Mouse (Mus musculus): ENCODE data around the gene Moap1. TPM values are rescaled to one million over a fixed set of nuclear protein-coding genes. Genes with fewer than 3 reads are reported as not detected.
A peak's percentile ranks its signal among the peaks of the same experiment; 100 is the strongest.

The Moap1 gene
- polyA plus RNA-seq, 1 experiment from 2014 or later = 46.0 TPM

DNA sequence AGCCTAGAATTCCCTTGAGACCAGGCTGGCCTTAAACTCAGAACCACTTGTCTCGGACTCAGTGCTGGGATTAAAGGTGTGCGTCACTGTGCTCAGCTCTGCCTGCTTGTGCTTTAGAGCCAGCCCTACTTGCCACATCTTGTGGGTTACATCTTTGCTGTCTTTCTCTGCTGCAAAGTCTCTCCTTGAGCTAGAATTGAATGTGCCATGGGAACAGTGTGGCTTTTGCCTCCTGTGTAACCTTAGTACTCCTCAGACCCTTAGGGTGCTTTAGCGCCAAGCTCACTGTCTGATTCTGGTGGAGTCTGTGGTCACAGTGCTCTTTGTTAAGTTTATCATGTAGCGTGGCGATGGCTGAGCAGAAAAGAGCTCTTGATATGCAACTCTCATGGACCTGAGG is 29.2 kb upstream of the Moap1 start:
- H3K27ac ChIP-seq (ENCODE audit: low read depth, low read length) = no peak overlapping the region
- no peak overlapping the region for H3K9ac ChIP-seq (ENCODE audit: low read length)
- peaks cover 28% of the 10 kb centered on the region for H3K36me3 ChIP-seq (ENCODE audit: control insufficient read depth, insufficient read depth, low read length)
- no peak overlapping the region for H3K4me2 ChIP-seq (ENCODE audit: low read depth)
- DNase-seq (ENCODE audit: low spot score) (no peak), ATAC-seq (ENCODE audit: insufficient read depth, low FRiP score, low TSS enrichment) (no peak)
- WGBS = 95% methylated on average over 5 of the region's 5 CpGs
- H3K27me3 ChIP-seq (ENCODE audit: control insufficient read depth, insufficient read depth, low read length) = no peaks in the 10 kb centered on the region
- H3K9me3 ChIP-seq (ENCODE audit: control insufficient read depth, low read length) = no peaks in the 10 kb centered on the region
- H3K4me1 ChIP-seq (ENCODE audit: control insufficient read depth, insufficient read depth, low read length) = no peaks in the 10 kb centered on the region
- H3K4me3 ChIP-seq (ENCODE audit: low read depth, low read length) = no peak overlapping the region

DNA sequence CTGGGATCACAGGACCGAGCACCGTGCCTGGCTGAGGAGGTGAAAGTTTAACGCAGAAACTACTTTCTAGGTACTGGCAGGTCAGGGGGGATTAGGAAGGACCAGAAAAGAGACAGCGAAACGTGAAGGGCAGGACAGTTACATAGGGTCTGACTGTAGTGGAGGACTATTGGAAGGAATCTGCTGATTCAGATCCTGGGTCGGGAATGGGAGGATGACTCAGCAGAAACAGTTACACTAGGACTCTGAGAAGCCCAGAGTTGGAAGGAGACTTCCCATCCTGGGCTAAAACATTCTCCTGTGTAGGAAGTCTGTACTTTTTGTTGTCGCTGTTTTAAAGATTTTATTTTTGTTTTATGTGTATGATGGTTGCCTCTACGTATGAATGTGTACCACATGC is 28.1 kb upstream of the Moap1 start:
- Histone ChIP-seq H3K27ac (ENCODE audit: low read depth, low read length) (no peak overlapping the region), H3K27me3 (ENCODE audit: control insufficient read depth, insufficient read depth, low read length) (no peaks in the 10 kb centered on the region), H3K4me3 (ENCODE audit: low read depth, low read length) (no peak overlapping the region), H3K9me3 (ENCODE audit: control insufficient read depth, low read length) (no peaks in the 10 kb centered on the region), H3K9ac (ENCODE audit: low read length) (no peak overlapping the region), H3K36me3 (ENCODE audit: control insufficient read depth, insufficient read depth, low read length) (peaks cover 25% of the 10 kb centered on the region), H3K4me2 (ENCODE audit: low read depth) (no peak overlapping the region), H3K4me1 (ENCODE audit: control insufficient read depth, insufficient read depth, low read length) (no peaks in the 10 kb centered on the region)
- WGBS = 93% methylated on average over 8 of the region's 8 CpGs
- no peak for DNase-seq (ENCODE audit: low spot score)
- no peak for ATAC-seq (ENCODE audit: insufficient read depth, low FRiP score, low TSS enrichment)

DNA sequence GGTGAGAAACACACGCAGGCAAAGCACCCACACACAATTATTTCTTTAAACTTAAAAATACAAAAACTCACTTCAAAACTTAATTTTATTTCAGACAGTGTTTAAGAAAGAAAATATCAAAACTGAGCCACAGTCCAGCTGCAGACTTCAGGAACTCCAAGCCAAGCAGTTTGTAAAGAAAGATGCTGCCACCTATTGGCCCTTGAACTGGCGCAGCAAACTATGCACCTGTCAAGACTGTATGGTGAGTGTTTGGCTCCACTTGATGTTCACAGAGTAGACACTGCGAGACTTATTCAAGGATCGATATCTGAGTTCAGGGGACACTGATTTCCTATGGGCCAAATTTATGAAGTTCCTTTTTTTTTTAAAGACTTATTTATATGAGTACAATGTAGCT is 25.5 kb upstream of the Moap1 start:
- Histone ChIP-seq H3K9ac (ENCODE audit: low read length) (no peak overlapping the region), H3K4me2 (ENCODE audit: low read depth) (no peak overlapping the region), H3K27ac (ENCODE audit: low read depth, low read length) (no peak overlapping the region), H3K4me1 (ENCODE audit: control insufficient read depth, insufficient read depth, low read length) (no peaks in the 10 kb centered on the region), H3K36me3 (ENCODE audit: control insufficient read depth, insufficient read depth, low read length) (peaks cover 27% of the 10 kb centered on the region), H3K27me3 (ENCODE audit: control insufficient read depth, insufficient read depth, low read length) (no peaks in the 10 kb centered on the region), H3K9me3 (ENCODE audit: control insufficient read depth, low read length) (no peaks in the 10 kb centered on the region), H3K4me3 (ENCODE audit: low read depth, low read length) (no peak overlapping the region)
- DNase-seq (ENCODE audit: low spot score) (no peak), ATAC-seq (ENCODE audit: insufficient read depth, low FRiP score, low TSS enrichment) (no peak)
- WGBS = 95% methylated on average over 4 of the region's 4 CpGs

DNA sequence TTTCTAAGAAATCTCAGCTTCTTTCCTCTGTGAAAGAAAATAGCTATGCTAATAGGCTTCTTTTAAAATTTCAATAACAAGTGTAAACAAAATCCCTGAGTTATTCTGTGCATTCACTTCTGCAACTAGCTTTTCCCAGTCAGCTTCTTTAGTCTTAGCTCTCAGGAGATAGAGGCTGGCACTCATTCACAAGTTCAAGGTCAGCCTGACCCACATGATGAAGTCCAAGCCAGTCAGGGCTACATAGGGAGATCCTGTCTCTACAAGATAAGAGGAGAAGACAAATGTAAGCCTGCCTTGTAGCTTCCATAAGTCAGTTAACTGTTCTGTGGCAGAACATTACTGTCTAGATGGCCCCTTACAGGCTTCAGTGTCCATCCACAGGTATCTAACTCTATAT is 20.2 kb upstream of the Moap1 start:
- Histone ChIP-seq H3K27me3 (ENCODE audit: control insufficient read depth, insufficient read depth, low read length) (no peaks in the 10 kb centered on the region), H3K4me3 (ENCODE audit: low read depth, low read length) (no peak overlapping the region), H3K4me2 (ENCODE audit: low read depth) (no peak overlapping the region), H3K9me3 (ENCODE audit: control insufficient read depth, low read length) (no peaks in the 10 kb centered on the region), H3K4me1 (ENCODE audit: control insufficient read depth, insufficient read depth, low read length) (peaks cover 3% of the 10 kb centered on the region; the same call in 1 of the 2 replicates), H3K9ac (ENCODE audit: low read length) (no peak overlapping the region), H3K36me3 (ENCODE audit: control insufficient read depth, insufficient read depth, low read length) (peaks cover 11% of the 10 kb centered on the region), H3K27ac (ENCODE audit: low read depth, low read length) (no peak overlapping the region)
- DNase-seq (ENCODE audit: low spot score) = no peak
- ATAC-seq (ENCODE audit: insufficient read depth, low FRiP score, low TSS enrichment) = no peak

DNA sequence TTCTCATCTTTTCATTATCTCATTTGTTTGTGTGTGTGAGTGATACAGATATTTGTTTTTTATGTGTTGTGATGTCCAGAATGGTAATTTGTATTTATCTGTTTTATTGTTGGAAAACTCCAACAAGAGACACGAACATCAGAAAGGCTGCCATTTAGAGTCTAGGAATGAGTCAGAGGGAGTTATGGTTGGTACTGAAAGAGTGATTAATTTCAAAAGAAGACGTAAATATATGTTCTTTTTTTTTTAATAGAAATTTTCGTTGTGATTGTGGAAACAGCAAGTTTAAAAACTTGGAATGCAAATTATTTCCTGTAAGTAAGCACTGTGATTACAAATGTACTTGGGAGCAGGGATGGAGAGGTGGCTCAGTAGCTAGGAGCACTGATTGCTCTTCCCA is 18.2 kb upstream of the Moap1 start:
- no peak overlapping the region for H3K27ac ChIP-seq (ENCODE audit: low read depth, low read length)
- ATAC-seq (ENCODE audit: insufficient read depth, low FRiP score, low TSS enrichment) = no peak
- peaks cover 3% of the 10 kb centered on the region for H3K4me1 ChIP-seq (ENCODE audit: control insufficient read depth, insufficient read depth, low read length)
- no peak overlapping the region for H3K9ac ChIP-seq (ENCODE audit: low read length)
- H3K4me2 ChIP-seq (ENCODE audit: low read depth) = no peak overlapping the region
- H3K27me3 ChIP-seq (ENCODE audit: control insufficient read depth, insufficient read depth, low read length) = no peaks in the 10 kb centered on the region
- WGBS = 94% methylated on average over 3 of the region's 3 CpGs
- H3K9me3 ChIP-seq (ENCODE audit: control insufficient read depth, low read length) = no peaks in the 10 kb centered on the region
- H3K36me3 ChIP-seq (ENCODE audit: control insufficient read depth, insufficient read depth, low read length) = peaks cover 3% of the 10 kb centered on the region; the same call in 1 of the 2 replicates
- no peak for DNase-seq (ENCODE audit: low spot score)
- no peak overlapping the region for H3K4me3 ChIP-seq (ENCODE audit: low read depth, low read length)

DNA sequence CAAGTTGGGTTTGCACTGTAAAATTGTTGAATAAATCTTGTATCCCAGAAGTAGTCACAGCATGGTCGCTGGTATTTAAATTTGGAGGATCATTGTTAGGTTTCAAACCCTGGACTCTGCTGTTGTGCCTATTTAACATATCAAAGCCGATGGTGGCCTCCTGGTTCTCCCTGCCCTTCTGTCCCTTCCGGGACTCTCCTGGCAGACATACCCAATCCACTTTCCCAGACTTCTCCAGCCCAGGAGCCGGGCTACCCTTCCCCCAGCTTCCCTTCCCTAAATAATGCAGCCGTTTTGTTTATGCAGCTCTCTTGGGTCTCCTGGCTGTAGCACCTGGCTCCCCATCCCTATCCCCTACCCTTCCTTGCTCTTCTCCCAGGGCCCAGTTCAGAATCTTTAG is 15.5 kb upstream of the Moap1 start:
- ATAC-seq (ENCODE audit: insufficient read depth, low FRiP score, low TSS enrichment) (no peak), DNase-seq (ENCODE audit: low spot score) (no peak)
- Histone ChIP-seq H3K27ac (ENCODE audit: low read depth, low read length) (no peak overlapping the region), H3K36me3 (ENCODE audit: control insufficient read depth, insufficient read depth, low read length) (no peaks in the 10 kb centered on the region), H3K4me1 (ENCODE audit: control insufficient read depth, insufficient read depth, low read length) (peaks cover 3% of the 10 kb centered on the region), H3K9ac (ENCODE audit: low read length) (peak overlapping the region; percentile 70), H3K4me2 (ENCODE audit: low read depth) (peak overlapping the region; percentile 84), H3K4me3 (ENCODE audit: low read depth, low read length) (peak overlapping the region; percentile 67), H3K27me3 (ENCODE audit: control insufficient read depth, insufficient read depth, low read length) (no peaks in the 10 kb centered on the region), H3K9me3 (ENCODE audit: control insufficient read depth, low read length) (no peaks in the 10 kb centered on the region)
- 2% methylated on average over 5 of the region's 5 CpGs for WGBS

DNA sequence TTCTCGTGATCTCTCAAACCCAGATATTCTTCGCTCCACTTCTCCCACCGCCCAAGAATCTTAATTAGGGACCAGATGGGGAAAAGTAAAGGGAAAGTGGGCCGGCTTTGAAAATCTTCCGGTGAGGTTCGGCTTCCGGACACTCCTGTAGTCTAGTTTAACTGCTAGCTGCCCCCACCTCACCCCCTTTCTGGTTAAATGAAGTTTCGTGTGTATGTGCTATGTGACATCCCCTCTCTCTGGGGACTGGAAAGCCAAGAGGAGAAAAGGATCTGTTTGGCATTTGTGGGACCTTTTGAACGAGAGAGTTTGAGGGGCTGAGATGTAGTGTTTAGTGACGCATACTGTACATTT is 14.9 kb upstream of the Moap1 start, which contains the start of gene Gm20604:
TSS of gene Gm20604 (minus strand) at position 270 of the 354 bp plus-strand sequence.
- no peaks in the 10 kb centered on the region for H3K36me3 ChIP-seq (ENCODE audit: control insufficient read depth, insufficient read depth, low read length)
- peak within 1 kb of the TSS; percentile 67 for H3K4me3 ChIP-seq (ENCODE audit: low read depth, low read length)
- DNase-seq (ENCODE audit: low spot score) (no peak), ATAC-seq (ENCODE audit: insufficient read depth, low FRiP score, low TSS enrichment) (no peak)
- H3K9me3 ChIP-seq (ENCODE audit: control insufficient read depth, low read length) = no peaks in the 10 kb centered on the region
- H3K27ac ChIP-seq (ENCODE audit: low read depth, low read length) = peak within 1 kb of the TSS; percentile 66
- H3K4me1 ChIP-seq (ENCODE audit: control insufficient read depth, insufficient read depth, low read length) = peaks cover 3% of the 10 kb centered on the region
- no peaks in the 10 kb centered on the region for H3K27me3 ChIP-seq (ENCODE audit: control insufficient read depth, insufficient read depth, low read length)
- H3K4me2 ChIP-seq (ENCODE audit: low read depth) = peak within 1 kb of the TSS; percentile 84
- H3K9ac ChIP-seq (ENCODE audit: low read length) = peak within 1 kb of the TSS; percentile 76
- 1% methylated on average over 10 of the region's 10 CpGs for WGBS

DNA sequence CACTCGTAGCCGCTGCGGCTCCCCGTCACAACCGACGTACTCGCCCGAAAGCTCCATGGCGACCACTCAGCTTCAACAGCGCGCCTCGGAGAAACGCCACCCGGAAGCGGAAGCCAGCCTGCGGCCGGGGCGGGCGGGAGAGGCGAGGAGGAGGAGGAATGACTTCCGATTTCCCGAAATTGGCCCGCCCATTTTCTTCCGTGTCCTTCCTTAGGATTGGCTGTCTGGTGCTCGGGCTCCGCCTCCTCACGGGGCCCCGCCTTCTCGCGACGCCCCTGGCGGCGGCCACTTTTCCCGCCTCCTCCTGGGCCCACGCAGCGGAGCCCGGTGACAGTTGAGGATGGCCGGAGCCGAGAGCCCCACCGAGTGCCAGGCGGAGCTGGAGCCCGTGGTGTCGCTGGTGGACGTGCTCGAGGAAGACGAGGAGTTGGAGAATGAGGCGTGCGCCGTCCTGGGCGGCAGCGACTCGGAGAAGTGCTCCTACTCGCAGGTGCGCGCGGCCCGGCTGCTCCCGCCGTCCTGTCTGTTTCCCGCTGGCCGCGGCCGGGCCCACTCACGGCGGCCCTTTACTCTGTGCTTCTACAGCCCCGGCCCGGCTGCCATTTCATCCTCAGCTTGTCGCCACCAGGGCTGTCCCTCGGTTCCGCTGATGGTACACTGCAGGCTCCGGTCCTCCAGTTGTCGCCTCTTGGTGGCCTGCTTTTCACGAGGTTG is 14.4 kb upstream of the Moap1 start, which contains the start of the genes Gm28051, Gon7 and Ubr7:
TSS of gene Gm28051 (minus strand) at position 77 of the 714 bp plus-strand sequence.
TSS of gene Gon7 (minus strand) at position 115 of the 714 bp plus-strand sequence.
TSS of gene Ubr7 (plus strand) at position 279 of the 714 bp plus-strand sequence.
- H3K4me2 ChIP-seq (ENCODE audit: low read depth) = peak within 1 kb of the TSS; percentile 84
- DNase-seq (ENCODE audit: low spot score) (peak; percentile 98), ATAC-seq (ENCODE audit: insufficient read depth, low FRiP score, low TSS enrichment) (peak; percentile 96)
- H3K4me1 ChIP-seq (ENCODE audit: control insufficient read depth, insufficient read depth, low read length) = peaks cover 3% of the 10 kb centered on the region
- H3K27me3 ChIP-seq (ENCODE audit: control insufficient read depth, insufficient read depth, low read length) = no peaks in the 10 kb centered on the region
- peak within 1 kb of the TSS; percentile 67 for H3K4me3 ChIP-seq (ENCODE audit: low read depth, low read length)
- peak within 1 kb of the TSS; percentile 66 for H3K27ac ChIP-seq (ENCODE audit: low read depth, low read length)
- under 1% methylated on average over 72 of the region's 73 CpGs for WGBS
- no peaks in the 10 kb centered on the region for H3K9me3 ChIP-seq (ENCODE audit: control insufficient read depth, low read length)
- peak within 1 kb of the TSS; percentile 76 for H3K9ac ChIP-seq (ENCODE audit: low read length)
- H3K36me3 ChIP-seq (ENCODE audit: control insufficient read depth, insufficient read depth, low read length) = no peaks in the 10 kb centered on the region

DNA sequence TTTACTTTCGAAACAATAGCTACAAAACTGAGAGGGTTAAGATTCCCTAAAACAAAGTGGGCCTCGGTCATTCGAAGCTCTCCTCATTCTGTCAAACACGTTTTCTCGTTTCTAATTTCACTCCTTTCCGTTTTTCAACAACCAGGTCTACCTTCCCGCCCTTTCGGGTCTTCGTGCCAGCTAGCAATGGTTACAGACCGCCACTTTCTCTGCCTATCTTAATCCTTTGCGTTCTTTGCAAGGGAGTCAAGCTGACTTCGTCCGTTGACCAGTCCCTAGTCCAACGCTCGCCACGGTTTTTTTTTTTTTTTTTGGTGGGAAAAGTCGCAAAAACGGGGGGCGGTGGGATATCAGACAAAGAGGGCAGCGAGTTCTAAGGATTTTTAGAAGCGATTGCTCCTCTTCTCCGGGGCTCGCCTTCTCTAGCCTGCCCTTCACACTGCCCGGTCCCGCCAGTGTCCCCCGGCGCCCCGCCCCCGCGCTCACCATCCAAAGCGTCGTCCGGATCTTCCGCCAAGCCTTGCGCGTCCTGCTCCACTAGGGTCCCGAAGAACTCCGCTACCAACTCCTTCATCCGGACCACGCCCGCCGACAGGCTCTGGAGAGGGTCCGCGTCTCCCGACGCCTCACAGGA is 13.7 kb upstream of the Moap1 start:
- Histone ChIP-seq H3K27ac (ENCODE audit: low read depth, low read length) (peak overlapping the region; percentile 66), H3K9ac (ENCODE audit: low read length) (peak overlapping the region; percentile 76), H3K9me3 (ENCODE audit: control insufficient read depth, low read length) (no peaks in the 10 kb centered on the region), H3K27me3 (ENCODE audit: control insufficient read depth, insufficient read depth, low read length) (no peaks in the 10 kb centered on the region), H3K36me3 (ENCODE audit: control insufficient read depth, insufficient read depth, low read length) (no peaks in the 10 kb centered on the region), H3K4me3 (ENCODE audit: low read depth, low read length) (peak overlapping the region; percentile 67), H3K4me1 (ENCODE audit: control insufficient read depth, insufficient read depth, low read length) (peaks cover 3% of the 10 kb centered on the region), H3K4me2 (ENCODE audit: low read depth) (peak overlapping the region; percentile 60)
- ATAC-seq (ENCODE audit: insufficient read depth, low FRiP score, low TSS enrichment) (peak; percentile 84), DNase-seq (ENCODE audit: low spot score) (peak; percentile 21)
- 2% methylated on average over 46 of the region's 46 CpGs for WGBS

Data from neural tube, embryonic 11.5 days (tissue).